Mouse (Mus musculus) neural tube, embryonic 15.5 days (tissue): ENCODE measurements around the gene Rpl12. TPM values are rescaled to one million over a fixed set of nuclear protein-coding genes. Genes with fewer than 3 reads are reported as not detected.

Source experiments
- ATAC-seq: fragments of 200-750 bp; cut with Nextera tagmentation; 2 replicates; pipeline ENCODE4 v1.8.0; 2017; ENCODE audit warnings: mild to moderate bottlenecking, moderate TSS enrichment, moderate library complexity; ENCODE audit not compliant: low FRiP score
- H3K27ac ChIP-seq: fragments of 300-500 bp; sonication (generic); replicated peaks from 2 replicates; pipeline ENCODE4 v1.5.1; 2015; ENCODE audit warnings: mild to moderate bottlenecking, inconsistent platforms
- H3K27me3 ChIP-seq: fragments of 300-500 bp; sonication (generic); replicated peaks from 2 replicates; pipeline ENCODE4 v1.6.1; 2015; ENCODE audit warnings: inconsistent platforms
- H3K36me3 ChIP-seq: fragments of 300-500 bp; sonication (generic); 2 replicates; pipeline ENCODE4 v1.6.1; 2015; ENCODE audit warnings: inconsistent platforms
- H3K4me1 ChIP-seq: fragments of 300-500 bp; sonication (generic); 2 replicates; pipeline ENCODE4 v1.6.1; 2015; ENCODE audit warnings: inconsistent platforms
- H3K4me2 ChIP-seq: fragments of 300-500 bp; sonication (generic); 2 replicates; pipeline ENCODE4 v1.6.1; 2015; ENCODE audit warnings: inconsistent platforms, mild to moderate bottlenecking, moderate library complexity
- H3K4me3 ChIP-seq: fragments of 300-500 bp; sonication (generic); replicated peaks from 2 replicates; pipeline ENCODE4 v1.5.1; 2015; ENCODE audit warnings: mild to moderate bottlenecking, inconsistent platforms
- H3K9ac ChIP-seq: fragments of 300-500 bp; sonication (generic); replicated peaks from 2 replicates; pipeline ENCODE4 v1.6.1; 2015; ENCODE audit warnings: mild to moderate bottlenecking, inconsistent platforms
- H3K9me3 ChIP-seq: fragments of 300-500 bp; sonication (generic); replicated peaks from 2 replicates; pipeline ENCODE4 v1.6.1; 2016; ENCODE audit warnings: inconsistent platforms
- WGBS: fragments of 180-500 bp; shearing (Covaris S2); methylation state at CpG from one replicate; pipeline ENCODE4 v1.1.7; 2015; ENCODE audit warnings: mixed read lengths; 5-methylcytosine and 5-hydroxymethylcytosine counted together
- polyA plus RNA-seq: library from polyadenylated mRNA; unstranded; fragments of >200 nt; fragmentation: Nextera tagmentation; extraction: Ambion mirVana; gene quantifications from 2 replicates; pipeline ENCODE4 v1.2.1, GENCODE M21; 2015

Rpl12 gene
- polyA plus RNA-seq, 1 experiment from 2014 or later, result 104 TPM

GRCm38 (mm10) chr2:32924306-32924844 lies 37.0 kb upstream of the Rpl12 start:
- H3K4me1 ChIP-seq, result no peaks in the 10 kb centered on the region
- H3K27ac ChIP-seq, result no peak overlapping the region
- ATAC-seq, result no peak
- H3K9ac ChIP-seq, result no peak overlapping the region
- H3K9me3 ChIP-seq, result no peaks in the 10 kb centered on the region
- H3K36me3 ChIP-seq, result peaks cover 75% of the 10 kb centered on the region
- H3K27me3 ChIP-seq, result no peaks in the 10 kb centered on the region
- WGBS, result 77% methylated on average over 10 of the region's 10 CpGs
- H3K4me2 ChIP-seq, result no peak overlapping the region
- H3K4me3 ChIP-seq, result no peak overlapping the region

DNA sequence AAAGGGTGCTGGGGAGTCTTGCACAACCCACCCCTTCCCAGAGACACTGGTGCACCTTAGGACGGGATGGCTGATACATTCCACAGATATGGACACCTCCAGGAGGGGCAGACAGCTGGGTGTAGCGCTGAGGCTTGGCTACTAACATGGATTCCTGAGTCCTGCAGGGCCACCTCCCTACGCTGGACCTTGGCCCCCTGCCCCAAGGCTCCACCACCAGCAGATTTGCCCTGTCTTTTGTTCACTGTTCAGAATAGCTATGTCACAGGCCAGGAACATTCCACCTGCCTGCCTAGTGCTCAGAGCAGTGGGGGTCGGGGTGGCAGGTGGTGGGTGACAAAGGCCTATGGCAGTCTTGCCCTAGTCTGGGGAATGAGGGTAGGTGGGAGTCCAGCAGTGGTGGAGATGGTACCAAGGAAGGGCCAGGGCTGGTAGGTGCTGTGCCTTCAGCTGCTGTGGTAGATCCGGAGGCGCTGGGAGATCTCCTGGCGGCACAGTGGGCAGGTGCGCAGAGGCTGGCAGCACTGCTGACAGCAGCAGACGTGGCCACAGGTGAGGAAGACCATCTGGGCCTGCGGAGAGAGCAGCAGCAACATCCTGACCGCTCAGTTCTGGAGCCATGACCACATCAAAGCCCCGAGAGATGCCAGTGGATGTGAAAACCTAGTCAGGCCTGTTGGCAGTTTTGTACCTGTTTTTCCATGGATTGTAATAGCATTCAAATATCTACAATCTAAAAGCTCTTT lies 34.9 kb upstream of the Rpl12 start:
- 93% methylated on average over 12 of the region's 12 CpGs for WGBS
- Histone ChIP-seq H3K27me3 (no peaks in the 10 kb centered on the region), H3K9ac (no peak overlapping the region), H3K27ac (no peak overlapping the region), H3K9me3 (no peaks in the 10 kb centered on the region), H3K4me2 (no peak overlapping the region), H3K36me3 (peaks cover 62% of the 10 kb centered on the region), H3K4me3 (no peak overlapping the region), H3K4me1 (no peaks in the 10 kb centered on the region)
- ATAC-seq, result no peak

DNA sequence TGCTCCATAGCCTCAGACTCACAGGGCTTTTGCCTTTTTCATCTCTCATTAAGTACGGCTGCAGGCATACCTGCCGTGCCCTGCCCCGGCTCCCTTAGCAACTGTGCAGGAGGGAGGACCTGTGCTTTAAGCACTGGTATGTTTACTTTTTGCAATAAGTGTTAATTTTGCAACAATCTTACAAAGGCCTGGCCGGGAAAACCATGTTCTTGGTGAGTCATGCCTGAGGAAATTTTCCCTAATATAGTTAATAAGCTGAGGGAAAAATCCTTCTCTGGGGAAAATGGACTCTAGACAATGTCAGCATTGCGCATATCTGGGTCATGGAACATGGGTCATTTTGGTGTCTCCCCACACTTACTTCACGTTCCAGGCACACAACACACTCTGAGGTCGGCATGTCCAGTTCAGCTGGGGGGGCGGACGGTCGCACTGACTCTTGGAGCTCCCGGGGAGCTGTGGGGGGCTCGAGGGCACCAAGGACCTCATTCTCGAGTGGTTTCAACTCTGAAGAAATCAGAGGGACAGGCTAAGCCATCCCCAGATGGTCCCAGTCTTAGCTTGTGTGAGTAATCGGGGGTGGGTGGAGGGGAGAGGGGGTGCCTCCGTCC lies 33.6 kb upstream of the Rpl12 start:
- Histone ChIP-seq H3K4me1 (peaks cover 4% of the 10 kb centered on the region; the same call in 1 of the 2 replicates), H3K27ac (no peak overlapping the region), H3K27me3 (no peaks in the 10 kb centered on the region), H3K9ac (no peak overlapping the region), H3K36me3 (peaks cover 58% of the 10 kb centered on the region), H3K4me3 (no peak overlapping the region), H3K9me3 (no peaks in the 10 kb centered on the region), H3K4me2 (no peak overlapping the region)
- ATAC-seq, result no peak
- WGBS, result 77% methylated on average over 15 of the region's 15 CpGs

DNA sequence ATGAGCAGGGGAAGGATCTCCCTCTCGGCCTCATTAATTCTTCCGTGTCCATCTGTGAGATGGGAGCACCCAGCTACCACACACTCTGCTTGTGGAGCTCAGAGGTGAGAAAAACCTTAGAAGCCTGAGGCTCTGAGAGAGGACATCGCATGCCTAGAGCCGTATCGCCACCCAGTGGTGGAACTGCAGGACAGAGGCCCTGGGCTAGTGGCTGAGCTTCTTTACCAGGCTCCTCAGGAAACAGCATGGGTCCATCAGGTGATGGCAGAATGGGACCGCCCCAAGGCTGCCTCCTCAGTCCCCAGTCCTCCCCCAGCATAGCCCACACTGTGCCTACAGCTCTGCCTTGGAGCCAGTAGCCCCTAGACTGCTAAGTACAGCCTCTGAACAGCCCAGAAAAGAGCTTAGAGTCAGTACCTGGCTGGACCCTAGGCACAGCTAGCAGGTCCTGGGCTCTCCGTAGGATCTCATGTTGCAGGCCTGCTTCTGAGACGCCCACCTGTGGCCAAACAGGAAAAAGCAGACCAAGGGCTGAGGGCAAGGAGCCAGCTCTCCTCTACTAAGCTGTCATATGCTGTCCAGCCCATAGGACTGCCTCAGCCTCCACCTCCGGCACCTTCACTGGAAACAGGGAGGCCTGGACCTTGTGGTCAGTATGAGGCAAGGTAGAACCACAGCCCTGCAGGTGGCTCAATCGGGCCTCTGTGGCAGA lies 33.0 kb upstream of the Rpl12 start:
- Histone ChIP-seq H3K9ac (no peak overlapping the region), H3K36me3 (peaks cover 58% of the 10 kb centered on the region), H3K27me3 (no peaks in the 10 kb centered on the region), H3K9me3 (no peaks in the 10 kb centered on the region), H3K4me2 (no peak overlapping the region), H3K4me1 (peaks cover 7% of the 10 kb centered on the region; the same call in 1 of the 2 replicates), H3K27ac (no peak overlapping the region), H3K4me3 (no peak overlapping the region)
- peak; percentile 52; the same call in 1 of the 2 replicates for ATAC-seq
- WGBS, result 32% methylated on average over 10 of the region's 10 CpGs

DNA sequence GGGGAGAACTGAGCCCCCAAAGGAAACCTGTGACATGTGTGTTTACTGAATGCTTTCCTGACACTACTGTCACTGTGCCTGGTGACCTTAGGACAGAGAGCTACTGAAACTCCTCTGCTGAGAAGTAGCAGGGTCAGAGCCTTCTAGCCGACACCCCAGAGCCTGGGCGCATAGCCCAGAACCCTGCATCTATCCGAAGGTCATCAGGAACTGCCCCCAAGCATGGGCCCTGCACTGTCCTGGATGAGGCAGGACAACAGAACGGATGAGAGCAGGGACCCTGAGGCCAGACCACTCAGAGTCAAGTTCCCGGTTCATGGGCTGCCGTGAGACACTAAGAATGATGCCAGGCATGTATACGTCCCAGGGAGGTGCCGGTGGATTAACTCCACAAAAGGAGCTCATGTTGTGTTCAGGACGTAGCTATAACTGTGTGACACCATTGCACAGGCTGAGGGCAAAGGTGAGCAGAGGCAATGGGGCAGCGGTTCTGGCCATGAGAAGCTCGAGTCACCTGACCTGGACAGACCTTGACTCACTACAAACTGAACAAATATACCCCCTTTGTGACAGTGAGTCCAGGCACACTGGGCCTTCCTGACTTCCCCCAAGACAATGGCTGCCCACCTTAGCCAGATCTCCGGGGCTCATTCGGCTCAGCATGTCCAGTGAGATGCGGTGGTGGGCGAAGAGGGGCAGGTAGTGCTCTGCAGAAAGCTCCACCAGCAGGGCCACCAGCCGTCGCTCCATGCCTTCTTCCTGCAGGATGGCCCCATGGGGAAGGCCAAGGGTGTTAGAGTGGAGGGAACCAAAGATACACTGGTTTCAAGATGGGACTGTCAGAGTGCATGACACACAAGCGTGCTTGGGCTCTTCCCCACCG lies 32.2 kb upstream of the Rpl12 start:
- H3K27me3 ChIP-seq, result no peaks in the 10 kb centered on the region
- peaks cover 58% of the 10 kb centered on the region for H3K36me3 ChIP-seq
- WGBS, result 87% methylated on average over 19 of the region's 19 CpGs
- no peak for ATAC-seq
- no peak overlapping the region for H3K9ac ChIP-seq
- H3K9me3 ChIP-seq, result no peaks in the 10 kb centered on the region
- no peak overlapping the region for H3K4me3 ChIP-seq
- no peak overlapping the region for H3K27ac ChIP-seq
- H3K4me1 ChIP-seq, result peaks cover 7% of the 10 kb centered on the region; the same call in 1 of the 2 replicates
- no peak overlapping the region for H3K4me2 ChIP-seq

- no peak for ATAC-seq
Measured at GRCm38 (mm10) chr2:32931730-32932129, 29.6 kb upstream of the Rpl12 start.

GRCm38 (mm10) chr2:32938741-32939140 lies 22.6 kb upstream of the Rpl12 start:
- WGBS, result 95% methylated on average over 5 of the region's 5 CpGs
- no peak overlapping the region for H3K9ac ChIP-seq
- no peaks in the 10 kb centered on the region for H3K27me3 ChIP-seq
- H3K36me3 ChIP-seq, result peaks cover 83% of the 10 kb centered on the region
- H3K4me1 ChIP-seq, result no peaks in the 10 kb centered on the region
- H3K4me2 ChIP-seq, result no peak overlapping the region
- no peak overlapping the region for H3K27ac ChIP-seq
- no peak for ATAC-seq
- no peak overlapping the region for H3K4me3 ChIP-seq
- no peaks in the 10 kb centered on the region for H3K9me3 ChIP-seq

More at GRCm38 (mm10) chr2:32931730-32932129, 29.6 kb upstream of the Rpl12 start:
- H3K27me3 ChIP-seq, result no peaks in the 10 kb centered on the region
- H3K4me2 ChIP-seq, result no peak overlapping the region
- no peak overlapping the region for H3K9ac ChIP-seq
- H3K4me3 ChIP-seq, result no peak overlapping the region
- WGBS, result 75% methylated on average over 7 of the region's 7 CpGs
- H3K36me3 ChIP-seq, result peaks cover 65% of the 10 kb centered on the region
- no peaks in the 10 kb centered on the region for H3K9me3 ChIP-seq
- H3K27ac ChIP-seq, result no peak overlapping the region
- H3K4me1 ChIP-seq, result peaks cover 7% of the 10 kb centered on the region; the same call in 1 of the 2 replicates

DNA sequence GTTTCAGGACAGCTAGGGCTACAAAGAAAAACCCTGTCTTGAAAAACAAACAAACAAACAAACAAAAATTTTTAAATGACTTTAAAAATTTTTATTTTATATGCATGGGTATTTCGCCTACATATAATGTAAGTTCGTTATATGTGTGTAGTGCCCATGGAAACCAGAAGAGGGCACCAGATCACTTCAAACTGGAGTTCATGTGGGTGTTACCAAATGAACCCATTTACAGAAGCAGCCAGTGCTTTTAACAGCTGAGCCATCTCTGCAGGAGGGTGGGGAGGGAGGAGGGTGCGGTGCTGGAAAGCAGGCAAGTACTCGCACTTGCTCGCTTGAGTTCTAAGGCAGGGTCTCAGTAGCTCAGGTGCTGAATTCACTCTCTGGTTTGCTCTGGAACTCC lies 21.9 kb upstream of the Rpl12 start:
- ATAC-seq, result no peak
- Histone ChIP-seq H3K36me3 (peaks cover 81% of the 10 kb centered on the region), H3K9ac (no peak overlapping the region), H3K4me1 (no peaks in the 10 kb centered on the region), H3K4me3 (no peak overlapping the region), H3K27ac (no peak overlapping the region), H3K9me3 (no peaks in the 10 kb centered on the region), H3K4me2 (no peak overlapping the region), H3K27me3 (no peaks in the 10 kb centered on the region)
- 63% methylated on average over 5 of the region's 5 CpGs for WGBS

DNA sequence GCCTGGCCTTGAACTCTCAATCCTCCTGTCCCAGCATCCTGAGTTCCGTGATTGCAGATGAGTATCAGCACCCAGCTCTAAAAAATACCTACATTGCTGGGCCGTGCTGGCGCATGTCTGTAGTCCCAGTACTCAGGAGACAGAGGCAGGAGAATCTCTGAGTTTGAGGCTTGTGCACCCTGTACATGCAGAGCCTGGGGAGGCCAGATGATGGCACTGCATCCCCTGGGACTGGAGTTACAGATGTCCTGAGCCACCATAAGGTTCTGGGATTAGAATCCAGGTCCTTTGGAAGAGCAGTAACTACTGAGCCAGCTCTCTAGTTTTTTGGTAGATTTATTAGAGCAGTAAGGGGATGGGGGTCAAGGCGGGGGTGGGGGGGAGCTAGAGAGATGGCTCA lies 20.9 kb upstream of the Rpl12 start:
- ATAC-seq, result no peak
- H3K36me3 ChIP-seq, result peaks cover 82% of the 10 kb centered on the region
- H3K9me3 ChIP-seq, result no peaks in the 10 kb centered on the region
- H3K4me3 ChIP-seq, result no peak overlapping the region
- no peak overlapping the region for H3K9ac ChIP-seq
- H3K4me2 ChIP-seq, result no peak overlapping the region
- WGBS, result 92% methylated on average over 4 of the region's 4 CpGs
- no peaks in the 10 kb centered on the region for H3K27me3 ChIP-seq
- H3K27ac ChIP-seq, result no peak overlapping the region
- H3K4me1 ChIP-seq, result no peaks in the 10 kb centered on the region

GRCm38 (mm10) chr2:32947454-32947853 lies 13.9 kb upstream of the Rpl12 start:
- peaks cover 78% of the 10 kb centered on the region for H3K36me3 ChIP-seq
- no peak overlapping the region for H3K27ac ChIP-seq
- H3K27me3 ChIP-seq, result no peaks in the 10 kb centered on the region
- no peaks in the 10 kb centered on the region for H3K9me3 ChIP-seq
- ATAC-seq, result no peak
- H3K4me1 ChIP-seq, result no peaks in the 10 kb centered on the region
- WGBS, result 93% methylated on average over 11 of the region's 11 CpGs
- no peak overlapping the region for H3K9ac ChIP-seq
- H3K4me2 ChIP-seq, result no peak overlapping the region
- H3K4me3 ChIP-seq, result no peak overlapping the region

DNA sequence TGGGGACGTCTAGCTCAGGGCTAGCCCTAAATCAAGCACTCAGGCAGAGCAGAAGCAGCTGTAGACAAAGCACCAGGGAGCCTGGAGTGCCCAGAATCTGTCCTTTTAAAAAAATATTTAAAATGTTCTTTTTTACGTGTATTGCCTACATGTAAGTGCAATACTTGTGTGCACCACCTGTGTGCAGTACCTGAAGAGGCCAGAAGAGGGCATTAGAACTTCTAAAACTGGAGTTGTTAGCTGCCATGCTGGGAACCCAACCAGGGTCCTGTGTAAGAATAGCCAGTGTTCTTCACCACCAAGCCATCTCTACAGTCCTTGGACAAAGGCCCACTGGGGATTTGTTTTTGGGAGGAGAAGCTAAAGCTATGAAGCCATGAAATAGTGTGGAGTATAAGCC lies 6.8 kb upstream of the Rpl12 start:
- H3K9ac ChIP-seq, result no peak overlapping the region
- H3K36me3 ChIP-seq, result peaks cover 63% of the 10 kb centered on the region
- no peak overlapping the region for H3K4me2 ChIP-seq
- ATAC-seq, result no peak
- WGBS, result 92% methylated on average over 2 of the region's 2 CpGs
- no peaks in the 10 kb centered on the region for H3K27me3 ChIP-seq
- H3K9me3 ChIP-seq, result no peaks in the 10 kb centered on the region
- no peak overlapping the region for H3K4me3 ChIP-seq
- H3K27ac ChIP-seq, result no peak overlapping the region
- no peaks in the 10 kb centered on the region for H3K4me1 ChIP-seq
